Mouse (Mus musculus) gastrocnemius, postnatal 36 days (tissue): ENCODE measurements around the gene Ccnyl1. TPM values are rescaled to one million over a fixed set of nuclear protein-coding genes. Genes with fewer than 3 reads are reported as not detected.
A peak's percentile ranks its signal among the peaks of the same experiment; 100 is the strongest.

Experiments
- DNase-seq, 2 experiments: peaks; one replicate each; pipeline ENCODE4 v3.0.0; 2022
- intact Hi-C: fragments of 180-260 bp; cut with DNase I; formaldehyde crosslinking; loops from one replicate; pipeline ENCODE4 v1.15.1; 2025
- total RNA-seq, 2 experiments: library from RNA; stranded (reverse); gene quantifications; 2 replicates each; pipeline ENCODE4 v1.2.3; 2021

Ccnyl1 gene
- total RNA-seq, 2 experiments from 2014 or later: 17.1 to 23.8 TPM

DNA sequence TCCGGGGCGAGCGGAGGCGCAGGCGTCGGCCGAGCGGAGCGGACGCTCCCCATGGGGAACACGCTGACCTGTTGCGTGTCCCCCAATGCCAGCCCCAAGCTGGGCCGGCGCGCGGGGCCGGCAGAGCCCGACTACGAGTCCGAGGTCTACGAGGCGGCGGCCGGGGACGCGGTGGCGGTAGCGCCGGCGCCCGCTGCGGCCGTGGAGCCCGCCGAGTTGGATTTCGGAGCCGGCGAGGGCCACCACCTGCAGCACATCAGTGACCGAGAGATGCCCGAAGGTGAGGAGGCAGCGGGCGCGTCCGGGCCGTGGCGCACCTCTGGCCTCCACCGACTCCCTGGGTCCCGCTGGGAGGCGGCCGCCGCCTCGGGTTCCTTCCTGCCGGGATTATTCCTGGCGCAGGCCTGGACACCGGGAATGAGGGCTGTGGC is 881 bp downstream of the Ccnyl1 start:
- intact Hi-C loops: loop anchor here (5.0 kb wide), 1 partner anchor 74 kb away; the partner anchor contains the start of gene Mettl21a
- peak; percentile 37 to 43 for DNase-seq

DNA sequence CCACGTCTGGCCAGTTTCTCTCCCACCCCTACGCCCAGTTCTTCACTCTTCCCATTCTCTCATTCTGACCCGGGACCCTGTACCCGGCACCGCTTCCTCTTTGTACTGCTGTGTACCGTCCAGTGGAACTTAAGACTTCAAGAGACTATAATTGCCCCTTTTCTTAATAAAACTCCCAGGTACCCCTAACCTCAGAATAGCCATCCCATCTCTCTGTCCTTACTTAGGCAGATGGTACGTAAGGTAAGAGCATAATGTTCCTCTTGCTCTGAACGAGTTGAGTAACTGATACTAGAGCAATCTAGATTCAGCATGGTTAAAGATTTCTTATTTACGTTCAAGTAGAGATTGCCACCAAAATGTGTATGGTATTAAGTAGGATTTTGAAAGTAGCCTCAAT is 1.3 kb downstream of the Ccnyl1 start:
- no peak for DNase-seq
- intact Hi-C loops: loop anchor here (5.0 kb wide), 1 partner anchor 74 kb away; the partner anchor contains the start of gene Mettl21a

DNA sequence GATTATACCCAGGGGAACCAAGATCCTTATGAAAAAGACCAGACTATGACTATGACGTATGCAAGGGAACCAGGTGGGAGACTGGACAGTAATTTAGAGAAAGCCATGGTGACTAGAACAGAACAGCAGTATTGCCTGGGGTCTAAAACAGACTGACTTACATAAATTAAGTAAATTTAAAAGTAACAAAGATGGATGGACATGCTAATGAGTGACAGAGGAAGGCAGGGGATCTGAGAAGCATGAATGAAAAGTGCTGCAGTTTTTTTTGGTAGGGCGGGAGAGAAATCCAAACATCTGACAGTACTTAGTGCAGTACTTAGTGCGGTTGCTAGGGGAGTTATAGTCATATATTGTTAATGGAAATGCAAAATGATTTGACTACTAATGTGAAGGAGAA is 4.9 kb downstream of the Ccnyl1 start:
- DNase-seq: no peak
- intact Hi-C loops: no loop called here

DNA sequence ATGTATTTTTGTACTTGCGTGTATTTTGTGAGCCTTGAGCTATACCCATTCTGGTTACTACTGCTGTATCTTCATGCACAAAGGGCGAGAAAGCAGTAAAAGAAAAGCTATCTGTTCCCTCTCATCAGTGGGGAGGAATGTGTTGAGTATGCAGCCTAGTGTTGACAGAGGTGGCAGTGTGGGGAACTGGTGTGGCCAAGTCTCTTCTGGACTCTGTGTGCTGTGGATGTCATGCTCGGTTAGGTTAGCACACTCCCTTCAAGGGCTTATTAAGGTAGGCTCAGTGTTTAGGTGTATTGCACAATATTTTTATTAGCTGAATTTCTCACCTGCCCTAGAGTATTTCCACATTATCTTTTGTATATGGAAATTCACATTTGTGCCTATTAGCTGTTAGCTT is 11.5 kb downstream of the Ccnyl1 start:
- no peak for DNase-seq
- intact Hi-C loops: no loop called here

DNA sequence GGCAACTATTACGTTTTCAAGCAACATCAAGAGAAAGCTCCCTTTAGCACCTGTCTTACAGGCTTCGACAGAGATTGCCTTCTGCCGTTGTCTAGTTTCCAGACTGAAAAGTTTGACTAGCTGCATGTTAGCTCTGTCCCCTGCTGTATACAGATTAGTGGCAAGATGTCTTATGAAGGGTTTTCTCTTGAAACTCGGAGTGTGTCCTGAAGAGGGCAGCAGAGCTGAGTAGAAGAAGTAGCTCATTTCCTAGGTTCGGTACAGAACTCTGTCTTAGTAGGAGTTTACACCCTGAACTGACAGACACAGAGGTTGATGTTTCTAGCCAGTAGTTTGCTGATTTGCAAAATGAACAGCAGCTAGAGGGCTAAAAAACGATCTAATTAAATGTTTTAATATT is 15.0 kb downstream of the Ccnyl1 start:
- DNase-seq: peak in 1 of 2 experiments; percentile 14
- intact Hi-C loops: loop anchor here (5.0 kb wide), 1 partner anchor 88 kb away; the partner anchor contains the start of gene Mettl21a

DNA sequence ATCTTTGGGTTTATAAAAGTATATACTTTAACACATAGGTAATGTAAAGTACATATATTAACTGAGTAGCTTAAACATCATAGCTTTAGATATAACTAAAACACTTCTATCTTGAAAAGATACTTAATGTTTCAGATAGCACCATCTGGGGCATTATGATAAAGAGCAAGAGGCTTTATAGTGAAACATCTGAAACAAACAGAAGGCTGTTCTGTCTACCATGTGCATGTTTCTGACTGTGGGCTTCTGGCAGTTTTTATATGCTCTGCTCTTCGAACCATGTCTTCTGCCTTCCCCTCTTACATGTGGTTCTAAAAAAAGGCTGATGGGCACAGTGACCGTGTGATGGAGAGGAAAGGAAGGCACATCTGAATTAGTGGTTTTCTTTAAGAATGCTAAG is 16.4 kb downstream of the Ccnyl1 start:
- DNase-seq: no peak
- intact Hi-C loops: loop anchor here (5.0 kb wide), 1 partner anchor 89 kb away; the partner anchor contains the start of gene Mettl21a

DNA sequence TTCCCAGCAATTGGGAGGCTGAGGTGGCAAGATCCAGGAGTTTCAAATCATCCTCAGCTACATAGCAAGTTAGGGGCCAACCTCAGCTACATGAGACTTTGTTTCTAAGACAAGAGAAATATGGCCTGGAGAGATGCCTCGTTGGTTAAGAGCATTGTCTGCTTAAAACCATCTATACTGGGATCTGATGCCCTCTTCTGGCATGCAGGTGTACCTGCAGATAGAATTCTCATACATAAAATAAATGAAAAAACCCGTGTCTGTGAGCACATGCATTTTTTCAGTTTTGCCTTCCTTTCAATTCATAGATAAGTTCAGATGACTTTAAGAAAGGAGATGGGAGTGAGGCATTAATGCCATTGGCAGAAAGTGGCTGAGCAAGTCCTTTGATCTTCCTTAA is 19.6 kb downstream of the Ccnyl1 start:
- no peak for DNase-seq
- intact Hi-C loops: loop anchor here (5.0 kb wide), 1 partner anchor 93 kb away; the partner anchor contains the start of gene Mettl21a

DNA sequence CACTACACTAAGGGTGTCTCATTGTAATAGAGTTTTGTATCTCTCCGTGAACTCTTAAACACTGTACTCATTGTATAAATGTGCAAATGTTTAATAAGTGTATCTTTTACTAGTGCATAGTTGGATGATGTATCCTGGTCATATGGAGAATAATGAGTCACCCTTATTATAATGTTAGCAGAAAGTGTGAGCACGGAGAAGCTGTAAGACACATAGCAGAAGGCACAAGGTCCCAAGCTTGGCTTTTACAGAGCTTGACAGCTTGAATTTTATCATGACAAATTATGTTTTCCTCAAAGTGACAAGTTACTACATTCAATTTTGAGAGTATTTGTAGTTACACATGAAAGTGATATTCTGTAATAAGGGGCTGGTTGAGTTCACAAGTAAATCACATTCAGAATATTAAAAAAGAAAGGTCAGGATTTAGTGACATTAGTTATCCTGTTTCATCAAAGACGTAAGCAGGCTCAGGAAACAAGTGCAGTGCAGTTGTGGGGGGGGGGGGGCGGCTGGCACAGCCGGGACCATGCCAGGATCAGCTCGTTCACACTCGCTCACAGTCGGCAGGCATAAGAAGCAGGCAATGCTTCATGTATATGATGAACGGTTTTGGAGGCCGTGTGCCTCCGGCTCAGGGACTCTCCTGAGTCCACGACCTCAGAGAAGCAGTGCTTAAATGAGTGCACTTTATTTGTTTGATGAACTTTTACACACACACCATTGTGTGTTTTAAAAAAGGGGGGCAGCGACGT is 21.9 kb downstream of the Ccnyl1 start:
- DNase-seq: no peak
- intact Hi-C loops: no loop called here

DNA sequence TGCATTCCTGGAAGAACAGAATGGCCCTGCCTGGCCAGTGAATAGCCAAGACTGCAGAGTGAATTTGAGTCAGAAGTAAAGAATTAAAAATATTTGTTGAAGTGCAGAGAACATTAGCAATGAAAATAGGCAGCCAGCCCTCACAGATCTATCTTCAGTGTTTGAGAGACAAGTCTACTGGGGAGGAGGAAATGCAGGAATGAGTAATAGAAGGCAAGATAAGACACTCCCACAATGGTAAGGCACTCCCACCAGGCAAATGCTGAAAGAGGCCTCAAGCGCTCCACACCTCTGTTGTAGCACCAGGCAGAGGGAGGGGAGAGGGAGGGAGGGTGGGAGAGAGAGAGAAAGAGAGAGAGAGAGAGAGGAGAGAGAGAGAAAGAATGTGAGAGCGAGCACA is 25.2 kb downstream of the Ccnyl1 start:
- no peak for DNase-seq
- intact Hi-C loops: loop anchor here (5.0 kb wide), 2 partner anchors 202 to 292 kb away; no protein-coding TSS in a partner anchor

DNA sequence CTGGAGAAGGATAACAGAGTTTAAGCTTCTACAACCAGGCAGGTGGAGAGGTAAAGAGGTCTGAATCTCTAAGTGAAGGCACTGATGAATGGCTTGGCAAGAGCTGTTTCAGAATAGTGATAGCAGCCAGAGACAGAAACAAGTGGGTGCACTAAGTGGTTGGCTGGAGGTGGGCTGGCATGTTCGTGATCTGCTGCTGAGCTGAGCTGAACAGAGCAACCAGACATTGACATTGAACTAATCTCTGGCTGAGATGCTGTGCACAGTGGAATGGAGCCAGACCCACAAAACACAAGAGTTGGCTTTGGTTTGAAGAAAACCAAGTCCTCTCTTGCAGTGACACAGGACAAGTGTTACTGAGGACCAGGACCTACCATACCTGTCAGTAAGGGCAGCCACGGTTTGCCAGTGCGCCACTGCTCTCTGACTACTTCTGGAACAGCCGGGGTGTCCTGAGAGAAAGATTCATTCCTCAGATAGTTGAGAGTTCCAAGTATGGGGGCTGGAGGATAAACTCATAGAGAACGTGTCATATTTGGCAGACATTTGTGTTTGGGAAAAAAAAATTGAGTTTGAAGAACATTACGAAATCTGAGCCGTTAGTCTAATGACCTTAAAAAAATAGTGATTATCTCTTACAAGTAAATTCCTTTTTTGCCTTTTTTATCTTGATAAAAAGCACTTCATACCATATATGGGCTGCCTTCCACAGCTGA is 26.5 kb downstream of the Ccnyl1 start:
- DNase-seq: no peak
- intact Hi-C loops: loop anchor here (2.0 to 5.0 kb wide), 3 partner anchors 201 to 291 kb away; no protein-coding TSS in a partner anchor

DNA sequence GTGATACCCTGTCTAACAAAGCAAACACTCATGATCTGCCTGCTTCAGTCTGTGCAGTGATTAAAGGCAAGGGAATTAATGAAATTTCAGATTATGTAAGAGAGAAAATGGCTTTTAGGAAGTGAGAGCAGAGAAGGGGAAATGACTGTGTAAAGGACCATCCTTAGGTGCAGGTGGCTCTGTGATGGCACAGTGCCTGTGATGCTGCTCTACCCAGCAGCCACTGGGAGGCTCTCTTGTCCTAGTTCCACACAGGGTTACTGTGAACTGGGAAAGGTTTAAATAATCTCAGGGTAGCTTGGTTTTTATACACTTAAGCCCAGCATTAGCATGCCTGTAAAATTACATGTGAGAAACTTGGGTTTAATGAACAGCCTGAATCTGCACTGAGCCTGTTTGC is 27.2 kb downstream of the Ccnyl1 start:
- intact Hi-C loops: loop anchor here (2.0 to 5.0 kb wide), 3 partner anchors 200 to 290 kb away; no protein-coding TSS in a partner anchor
- peak in 1 of 2 experiments; percentile 33 for DNase-seq

DNA sequence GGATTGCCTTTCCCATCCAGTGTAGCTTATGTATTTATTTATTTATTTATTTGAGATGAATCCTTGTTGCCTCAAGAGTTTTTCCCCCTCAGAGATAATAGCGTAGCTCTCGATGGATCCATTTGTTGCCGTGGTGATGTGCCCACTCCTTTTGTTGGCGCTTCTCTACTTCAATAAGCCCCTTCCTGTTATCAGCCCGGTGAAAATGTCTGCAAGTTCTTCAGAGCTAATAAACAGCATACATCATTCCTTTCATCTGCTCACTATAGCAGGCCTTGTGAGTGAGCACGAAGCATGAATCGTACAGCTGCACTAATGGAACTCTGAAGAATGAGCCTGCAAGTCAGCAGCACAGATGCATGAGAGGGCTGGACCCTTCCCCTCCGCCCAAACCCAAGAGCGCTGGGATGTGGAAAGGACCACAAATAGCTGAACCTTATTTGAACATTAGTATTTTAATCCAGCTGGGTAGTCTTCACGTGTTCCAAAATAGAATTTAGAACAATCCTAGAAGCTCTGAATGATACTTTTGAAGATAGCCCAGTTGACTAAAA is 30.9 kb downstream of the Ccnyl1 start:
- no peak for DNase-seq
- intact Hi-C loops: no loop called here

DNA sequence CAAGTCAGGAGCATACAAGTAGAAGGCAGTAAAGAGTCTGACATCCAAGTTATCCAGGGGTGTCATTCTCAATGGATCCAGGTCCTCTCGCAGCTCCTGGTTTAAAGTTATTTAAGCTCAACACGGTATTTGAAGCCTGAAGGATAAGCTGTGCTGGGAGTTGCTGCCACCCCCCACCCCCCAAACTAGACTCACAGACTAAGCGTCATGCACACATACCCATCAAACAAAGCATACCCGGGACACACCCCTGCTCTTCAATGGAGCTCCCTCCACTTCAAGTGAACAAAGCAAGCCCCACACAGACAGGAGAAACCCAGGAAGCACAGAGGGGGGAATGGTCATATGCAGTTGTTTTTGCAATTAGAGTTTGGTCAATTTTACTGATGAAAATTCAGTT is 39.8 kb downstream of the Ccnyl1 start:
- intact Hi-C loops: no loop called here
- DNase-seq: no peak

DNA sequence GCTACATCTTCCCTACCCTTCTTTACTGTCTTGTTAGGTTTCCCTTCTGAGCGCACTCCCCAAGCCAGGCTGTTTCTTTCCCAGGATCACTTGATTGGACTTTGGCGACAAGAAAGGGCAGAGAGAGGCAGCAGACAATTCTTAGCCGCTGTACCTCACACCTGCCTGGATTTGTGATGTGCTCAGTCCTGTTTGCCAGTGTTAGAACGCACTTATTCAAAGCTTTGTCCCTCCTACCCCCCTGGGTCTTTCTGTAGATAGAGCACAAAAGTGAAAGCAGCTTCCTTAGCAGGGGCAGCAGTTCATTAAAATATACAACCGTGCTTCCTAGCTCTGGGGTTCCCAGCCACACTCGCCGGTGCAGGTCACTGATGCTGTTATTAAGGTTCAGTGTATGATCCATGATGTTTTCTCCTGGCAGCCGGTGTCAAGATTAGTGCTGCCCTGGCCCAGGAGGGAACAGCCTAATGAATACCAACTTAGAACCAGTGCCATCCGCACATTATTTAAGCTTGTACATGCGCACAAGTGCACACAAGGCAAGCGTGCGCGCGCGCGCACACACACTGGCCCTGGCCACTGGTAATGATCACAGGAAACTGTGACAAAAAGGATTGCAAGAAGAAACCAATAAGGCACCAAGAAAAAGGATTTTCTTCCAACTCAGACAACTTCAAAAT is 41.2 kb downstream of the Ccnyl1 start:
- intact Hi-C loops: no loop called here
- no peak for DNase-seq

DNA sequence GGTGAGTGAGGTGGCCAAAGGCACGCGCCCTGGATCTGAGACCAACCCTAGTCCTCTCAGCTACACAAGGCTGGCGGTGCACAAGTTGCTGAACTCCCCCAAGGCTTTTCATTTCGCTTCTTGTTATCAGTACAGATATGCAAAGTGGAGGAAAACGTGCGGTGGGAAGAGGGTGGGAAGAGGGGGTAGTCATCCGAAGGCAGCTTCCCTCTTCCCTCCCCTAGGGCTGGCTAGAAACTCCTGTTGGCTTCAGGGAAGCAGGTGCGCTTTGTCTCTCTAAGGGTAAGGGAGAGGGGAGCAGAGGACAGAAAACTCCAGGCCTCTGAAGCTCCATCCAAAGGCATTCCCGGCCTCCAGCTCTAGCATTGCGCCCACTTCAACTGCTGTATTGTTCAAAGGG is 41.9 kb downstream of the Ccnyl1 start:
- intact Hi-C loops: no loop called here
- no peak for DNase-seq

DNA sequence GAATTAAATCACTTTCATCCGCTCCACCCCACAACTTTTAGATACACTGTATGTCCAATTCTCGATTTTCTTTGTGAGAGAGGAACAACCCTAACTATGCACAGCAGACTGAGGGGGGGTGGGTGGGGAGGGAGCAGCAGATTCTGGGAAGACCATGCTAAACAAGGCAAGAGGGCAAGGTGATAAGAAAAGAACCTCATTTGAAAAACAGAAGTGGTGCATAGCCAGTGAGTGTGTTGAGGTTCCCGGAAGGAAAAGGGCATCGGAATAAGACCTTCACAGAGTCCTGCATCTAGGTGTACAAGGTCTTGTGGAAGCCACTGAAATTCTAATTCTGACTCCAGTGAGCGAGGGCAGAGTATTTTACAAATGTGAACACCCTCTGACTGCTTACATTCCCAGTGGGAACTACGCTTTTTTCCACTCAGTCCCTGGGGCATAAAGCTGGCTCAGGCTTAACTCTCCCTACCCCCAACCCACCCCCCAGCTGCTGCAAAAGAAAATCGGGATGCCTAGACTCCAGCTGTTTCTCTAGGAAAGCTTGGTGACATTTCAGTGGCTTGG is 42.5 kb downstream of the Ccnyl1 start:
- intact Hi-C loops: no loop called here
- DNase-seq: no peak

DNA sequence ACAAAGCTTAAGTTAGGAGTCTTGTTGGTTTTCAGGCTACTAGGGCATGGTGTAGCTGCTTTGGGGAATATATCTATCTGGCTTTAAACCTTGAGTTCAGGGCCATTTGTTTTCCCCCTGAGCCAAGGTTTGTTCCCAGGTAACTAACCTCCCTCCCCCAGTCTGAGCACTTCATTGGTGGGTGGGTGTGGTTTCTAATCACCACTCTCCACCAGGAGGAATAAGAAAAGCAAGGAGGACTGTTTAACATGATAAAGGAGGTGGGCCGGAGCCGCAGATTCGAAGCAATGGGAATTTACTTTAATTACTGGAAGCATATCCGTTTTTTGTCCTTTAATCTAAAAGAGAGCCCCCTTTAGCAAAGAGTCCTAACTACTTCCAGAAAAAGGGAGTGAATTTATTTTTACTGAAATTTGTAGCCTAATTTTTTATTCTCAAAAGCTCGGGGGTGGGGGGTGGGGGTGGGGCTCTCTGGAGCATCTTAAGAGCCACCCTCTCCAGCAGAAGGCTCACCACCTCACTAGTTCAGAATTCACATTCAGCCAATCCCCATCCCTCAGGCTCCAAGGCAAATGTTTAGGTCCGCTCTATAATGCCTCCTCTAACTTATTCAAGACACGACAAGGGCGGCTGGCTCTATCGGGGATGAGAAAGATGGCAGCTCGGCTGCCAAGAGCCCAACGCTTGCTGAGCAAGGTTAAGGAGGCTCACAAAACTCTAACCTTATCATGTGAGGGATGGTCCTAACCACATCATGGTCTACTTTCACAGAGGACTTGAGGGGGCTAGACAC is 43.4 kb downstream of the Ccnyl1 start:
- intact Hi-C loops: no loop called here
- DNase-seq: no peak

DNA sequence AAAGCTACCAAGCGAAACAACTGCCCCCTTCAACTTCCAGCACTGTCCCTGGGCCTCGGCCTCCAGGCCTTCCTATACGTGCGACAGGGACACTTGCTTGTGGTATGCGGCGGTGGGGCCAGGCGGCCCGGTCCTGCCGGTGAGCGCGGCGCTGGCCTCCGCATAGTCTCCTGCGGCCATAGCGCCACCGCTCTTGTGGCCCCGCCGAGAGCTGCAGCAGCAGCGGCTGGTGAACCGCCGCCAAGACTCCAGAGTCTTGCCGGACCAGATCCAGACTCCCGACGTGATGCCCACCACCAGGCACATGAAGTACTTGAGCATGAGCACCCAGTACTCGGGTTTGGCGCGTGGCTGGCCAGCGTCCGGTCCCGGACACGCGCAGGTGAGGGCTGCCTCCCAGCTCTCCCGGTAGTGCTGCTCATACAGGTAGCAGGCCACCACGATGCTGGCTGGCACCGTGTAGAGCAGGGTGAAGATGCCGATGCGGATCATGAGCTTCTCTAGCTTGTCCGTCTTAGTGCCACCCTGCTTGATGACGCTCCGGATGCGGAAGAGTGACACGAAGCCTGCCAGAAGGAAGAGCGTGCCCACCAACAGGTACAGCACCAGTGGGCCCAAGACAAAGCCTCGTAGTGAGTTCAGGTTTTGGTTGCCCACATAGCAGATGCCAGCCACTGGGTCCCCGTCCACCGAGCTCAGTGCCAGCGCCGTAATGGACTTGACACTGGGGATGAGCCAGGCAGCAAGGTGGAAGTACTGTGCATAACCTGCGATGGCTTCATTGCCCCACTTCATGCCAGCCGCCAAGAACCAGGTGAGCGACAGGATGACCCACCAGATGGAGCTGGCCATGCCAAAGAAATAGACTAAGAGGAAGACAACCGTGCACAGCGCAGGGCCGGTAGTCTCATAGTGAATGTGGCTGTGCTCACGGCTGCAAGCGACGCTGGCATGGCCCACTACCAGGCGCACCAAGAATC is 44.8 kb downstream of the Ccnyl1 start:
- DNase-seq: peak in 1 of 2 experiments; percentile 15
- intact Hi-C loops: loop anchor here (5.0 kb wide), 2 partner anchors 57 to 187 kb away; no protein-coding TSS in a partner anchor
